Mouse (Mus musculus) embryonic facial prominence, embryonic 12.5 days (tissue): Measurements from ENCODE around the gene S100a1. TPM values are rescaled to one million over a fixed set of nuclear protein-coding genes. Genes with fewer than 3 reads are reported as not detected.

Experiments
- ATAC-seq: fragments of 200-750 bp; cut with Nextera tagmentation; 2 replicates; pipeline ENCODE4 v1.8.0; 2017; ENCODE audit not compliant: insufficient number of reproducible peaks, insufficient read depth, low FRiP score, low TSS enrichment
- H3K27ac ChIP-seq: fragments of 300-500 bp; sonication (generic); 2 replicates; pipeline ENCODE4 v1.5.1; 2016; ENCODE audit warnings: mild to moderate bottlenecking
- H3K27me3 ChIP-seq: fragments of 300-500 bp; sonication (generic); 2 replicates; pipeline ENCODE4 v1.6.1; 2016; ENCODE audit warnings: mild to moderate bottlenecking, moderate library complexity
- H3K36me3 ChIP-seq: fragments of 300-500 bp; sonication (generic); 2 replicates; pipeline ENCODE4 v1.6.1; 2016; ENCODE audit warnings: mild to moderate bottlenecking
- H3K4me1 ChIP-seq: fragments of 300-500 bp; sonication (generic); 2 replicates; pipeline ENCODE4 v1.6.1; 2016
- H3K4me2 ChIP-seq: fragments of 300-500 bp; sonication (generic); replicated peaks from 2 replicates; pipeline ENCODE4 v1.6.1; 2016; ENCODE audit warnings: mild to moderate bottlenecking, moderate library complexity
- H3K4me3 ChIP-seq: fragments of 300-500 bp; sonication (generic); 2 replicates; pipeline ENCODE4 v1.5.1; 2016; ENCODE audit warnings: mild to moderate bottlenecking
- H3K9ac ChIP-seq: fragments of 300-500 bp; sonication (generic); 2 replicates; pipeline ENCODE4 v1.6.1; 2016; ENCODE audit warnings: mild to moderate bottlenecking, moderate library complexity
- H3K9me3 ChIP-seq: fragments of 300-500 bp; sonication (generic); 2 replicates; pipeline ENCODE4 v1.6.1; 2016; ENCODE audit warnings: mild to moderate bottlenecking, moderate library complexity
- WGBS: fragments of 180-500 bp; shearing (Covaris S2); methylation state at CpG from one replicate; pipeline ENCODE4 v1.1.7; 2016; 5-methylcytosine and 5-hydroxymethylcytosine counted together
- polyA plus RNA-seq: library from polyadenylated mRNA; unstranded; fragments of >200 nt; fragmentation: Nextera tagmentation; extraction: Ambion mirVana; gene quantifications from 2 replicates; pipeline ENCODE4 v1.2.1, GENCODE M21; 2016

Gene S100a1
- 10.3 and 11.2 TPM in 2 replicates for polyA plus RNA-seq

DNA sequence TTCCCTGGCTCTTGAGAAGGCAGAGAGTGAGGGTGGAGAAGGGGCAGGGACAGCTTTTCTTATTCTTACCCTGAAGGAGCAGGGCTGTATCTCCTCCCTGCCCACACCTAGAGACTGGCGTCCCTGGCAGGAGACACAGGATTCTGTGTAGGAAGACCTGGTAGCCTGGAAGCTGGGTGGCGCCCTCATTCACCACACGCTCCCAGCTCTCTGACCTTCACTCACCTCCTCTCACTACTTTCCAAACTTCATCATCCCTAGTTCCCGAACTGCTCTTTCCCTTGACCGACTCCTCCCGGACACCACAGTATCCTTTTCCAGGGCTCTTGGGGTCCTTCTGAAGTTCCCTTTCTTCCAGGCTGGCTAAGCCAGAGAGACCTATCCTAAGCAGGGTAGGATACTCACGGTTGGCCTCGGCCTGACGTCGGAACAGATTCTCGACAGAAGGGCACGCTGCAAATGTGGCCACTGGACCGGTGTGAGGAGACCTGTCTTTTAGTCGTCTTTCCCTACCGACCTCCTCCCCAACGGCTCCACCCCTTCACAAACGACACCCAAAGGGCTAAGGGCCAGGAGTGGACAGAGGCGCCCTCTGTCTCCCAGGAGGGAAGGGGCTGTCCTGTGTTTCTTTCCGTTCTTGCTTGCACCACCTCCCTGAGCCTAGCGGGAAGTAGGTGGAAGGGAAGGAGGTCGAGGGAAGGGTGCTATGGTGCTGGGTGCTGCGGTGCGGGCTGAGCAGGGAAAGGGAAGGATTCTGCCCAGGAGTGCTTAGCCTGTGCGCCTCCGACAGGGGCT lies at the start of gene S100a1, which contains the start of gene S100a13:
TSS of gene S100a1 (minus strand) at position 597 of the 795 bp plus-strand sequence.
TSS of gene S100a13 (plus strand) at position 640 of the 795 bp plus-strand sequence.
- H3K9me3 ChIP-seq: no peaks in the 10 kb centered on the region
- H3K4me1 ChIP-seq: peaks cover 16% of the 10 kb centered on the region
- no peak for ATAC-seq
- no peak within 1 kb of the TSS for H3K27ac ChIP-seq
- H3K9ac ChIP-seq: peak within 1 kb of the TSS; percentile 42
- H3K4me3 ChIP-seq: peak within 1 kb of the TSS; percentile 35
- H3K27me3 ChIP-seq: peaks cover 20% of the 10 kb centered on the region
- H3K36me3 ChIP-seq: no peaks in the 10 kb centered on the region
- WGBS: 4% methylated on average over 25 of the region's 25 CpGs
- H3K4me2 ChIP-seq: peak within 1 kb of the TSS; percentile 70

GRCm38 (mm10) chr3:90560008-90560628 lies 45.9 kb upstream of the S100a1 start, which contains the start of gene S100a3:
Gene S100a3, plus strand, starts transcription at chr3:90560578.
- Histone ChIP-seq H3K36me3 (no peaks in the 10 kb centered on the region), H3K4me3 (no peak within 1 kb of the TSS), H3K9ac (no peak within 1 kb of the TSS), H3K27ac (no peak within 1 kb of the TSS), H3K9me3 (no peaks in the 10 kb centered on the region), H3K27me3 (no peaks in the 10 kb centered on the region), H3K4me1 (no peaks in the 10 kb centered on the region), H3K4me2 (no peak within 1 kb of the TSS)
- no peak for ATAC-seq
- WGBS: 69% methylated on average over 6 of the region's 6 CpGs

DNA sequence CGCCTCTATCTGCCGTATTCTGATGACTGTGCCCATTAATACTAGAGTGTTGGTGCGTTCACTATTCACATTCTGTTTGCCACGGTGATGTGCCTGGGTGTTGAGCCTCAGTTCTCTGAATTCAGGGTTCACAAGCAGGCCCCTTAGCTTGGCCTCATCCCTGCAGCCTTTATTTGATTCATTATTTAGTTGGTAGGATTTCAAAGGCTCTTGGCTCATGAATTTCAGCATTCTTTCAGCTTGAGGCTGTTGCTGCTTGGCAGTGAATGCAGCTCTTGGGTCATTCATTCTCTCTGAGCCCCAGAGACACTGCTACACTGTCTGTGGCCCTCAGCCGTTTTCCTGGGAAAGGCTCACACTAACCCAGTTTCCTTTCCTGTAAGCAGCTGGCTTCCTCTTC lies 41.8 kb upstream of the S100a1 start:
- Histone ChIP-seq H3K27ac (no peak overlapping the region), H3K4me3 (no peak overlapping the region), H3K4me2 (no peak overlapping the region), H3K9ac (no peak overlapping the region), H3K27me3 (no peaks in the 10 kb centered on the region), H3K9me3 (no peaks in the 10 kb centered on the region), H3K36me3 (no peaks in the 10 kb centered on the region), H3K4me1 (no peaks in the 10 kb centered on the region)
- 65% methylated on average over 5 of the region's 5 CpGs for WGBS
- ATAC-seq: no peak

DNA sequence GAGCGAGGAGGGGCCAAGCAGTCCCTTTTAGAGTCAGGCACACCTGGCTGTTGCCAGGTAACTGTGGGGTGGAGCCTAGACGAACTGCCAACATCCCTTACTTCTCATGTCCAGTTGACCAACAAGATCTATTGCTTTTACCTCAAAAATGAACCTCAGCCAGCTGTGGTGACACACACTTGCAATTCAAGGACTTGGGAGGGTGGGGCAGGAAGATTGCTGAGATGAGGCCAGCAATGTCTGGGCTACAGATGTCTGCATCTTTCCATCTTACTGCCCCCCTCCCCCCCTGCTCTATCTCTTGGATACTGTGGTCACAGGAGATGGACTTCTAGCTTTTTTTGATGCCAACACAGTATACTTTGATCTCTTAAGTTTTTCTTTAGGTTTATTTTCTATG lies 38.0 kb upstream of the S100a1 start:
- no peak overlapping the region for H3K27ac ChIP-seq
- no peak overlapping the region for H3K4me2 ChIP-seq

DNA sequence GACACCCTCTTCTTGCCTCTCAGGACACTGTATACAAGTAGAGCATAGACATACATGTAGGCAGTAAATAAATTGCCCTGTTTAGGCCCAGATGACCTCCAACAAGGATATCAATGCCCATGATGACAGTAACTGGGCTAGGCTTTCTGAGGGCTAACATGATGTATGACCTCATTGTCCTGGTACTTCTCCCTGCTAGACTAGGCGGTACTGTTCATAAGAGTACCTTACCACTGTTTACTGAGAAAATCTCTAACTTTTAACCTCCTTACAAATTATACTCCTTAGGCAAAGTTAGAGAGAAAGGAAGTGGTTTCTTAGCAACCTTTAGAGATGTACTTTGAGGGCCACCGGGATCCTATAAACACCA lies 36.2 kb upstream of the S100a1 start:
- H3K27me3 ChIP-seq: no peaks in the 10 kb centered on the region
- 83% methylated on average over 2 of the region's 2 CpGs for WGBS
- 0 out of 2 replicates have a peak, but pooled peaks have one; percentile 15 for ATAC-seq

More for the DNA sequence above, 38.0 kb upstream of the S100a1 start:
- ATAC-seq: no peak
- Histone ChIP-seq H3K4me3 (no peak overlapping the region), H3K36me3 (no peaks in the 10 kb centered on the region), H3K4me1 (no peaks in the 10 kb centered on the region), H3K9me3 (no peaks in the 10 kb centered on the region), H3K9ac (no peak overlapping the region), H3K27me3 (no peaks in the 10 kb centered on the region)
- 58% methylated on average over 2 of the region's 2 CpGs for WGBS

GRCm38 (mm10) chr3:90549676-90550420 lies 35.7 kb upstream of the S100a1 start:
- Histone ChIP-seq H3K27me3 (no peaks in the 10 kb centered on the region), H3K27ac (no peak overlapping the region), H3K36me3 (no peaks in the 10 kb centered on the region), H3K9ac (no peak overlapping the region), H3K4me1 (no peaks in the 10 kb centered on the region), H3K9me3 (no peaks in the 10 kb centered on the region), H3K4me3 (no peak overlapping the region), H3K4me2 (no peak overlapping the region)
- ATAC-seq: no peak
- WGBS: 49% methylated on average over 5 of the region's 5 CpGs

More for the DNA sequence above, 36.2 kb upstream of the S100a1 start:
- no peaks in the 10 kb centered on the region for H3K36me3 ChIP-seq
- no peaks in the 10 kb centered on the region for H3K4me1 ChIP-seq
- no peak overlapping the region for H3K4me2 ChIP-seq
- H3K27ac ChIP-seq: no peak overlapping the region
- no peak overlapping the region for H3K9ac ChIP-seq
- H3K9me3 ChIP-seq: no peaks in the 10 kb centered on the region
- no peak overlapping the region for H3K4me3 ChIP-seq

GRCm38 (mm10) chr3:90540904-90541303 lies 26.7 kb upstream of the S100a1 start:
- ATAC-seq: no peak
- H3K4me1 ChIP-seq: no peaks in the 10 kb centered on the region
- H3K4me2 ChIP-seq: no peak overlapping the region

GRCm38 (mm10) chr3:90537905-90538296 lies 23.7 kb upstream of the S100a1 start:
- ATAC-seq: no peak
- 0 out of 2 replicates have a peak, but pooled peaks cover 7% of the 10 kb centered on the region for H3K27me3 ChIP-seq
- 73% methylated on average over 5 of the region's 5 CpGs for WGBS
- no peak overlapping the region for H3K27ac ChIP-seq
- no peak overlapping the region for H3K4me3 ChIP-seq
- no peak overlapping the region for H3K9ac ChIP-seq
- no peaks in the 10 kb centered on the region for H3K4me1 ChIP-seq
- H3K9me3 ChIP-seq: no peaks in the 10 kb centered on the region
- H3K36me3 ChIP-seq: no peaks in the 10 kb centered on the region
- no peak overlapping the region for H3K4me2 ChIP-seq

More at GRCm38 (mm10) chr3:90540904-90541303, 26.7 kb upstream of the S100a1 start:
- WGBS: 40% methylated on average over 4 of the region's 4 CpGs
- H3K36me3 ChIP-seq: no peaks in the 10 kb centered on the region
- H3K4me3 ChIP-seq: no peak overlapping the region
- 0 out of 2 replicates have a peak, but pooled peaks cover 7% of the 10 kb centered on the region for H3K27me3 ChIP-seq
- H3K27ac ChIP-seq: no peak overlapping the region
- H3K9me3 ChIP-seq: no peaks in the 10 kb centered on the region
- no peak overlapping the region for H3K9ac ChIP-seq

GRCm38 (mm10) chr3:90537141-90537904 lies 23.1 kb upstream of the S100a1 start, which contains the start of gene S100a16:
Gene S100a16, plus strand, starts transcription at chr3:90537254.
- H3K9me3 ChIP-seq: no peaks in the 10 kb centered on the region
- H3K27me3 ChIP-seq: 0 out of 2 replicates have a peak, but pooled peaks cover 7% of the 10 kb centered on the region
- H3K36me3 ChIP-seq: no peaks in the 10 kb centered on the region
- H3K27ac ChIP-seq: no peak within 1 kb of the TSS
- WGBS: 46% methylated on average over 10 of the region's 10 CpGs
- no peaks in the 10 kb centered on the region for H3K4me1 ChIP-seq
- H3K9ac ChIP-seq: no peak within 1 kb of the TSS
- ATAC-seq: no peak
- H3K4me3 ChIP-seq: no peak within 1 kb of the TSS
- H3K4me2 ChIP-seq: no peak within 1 kb of the TSS

DNA sequence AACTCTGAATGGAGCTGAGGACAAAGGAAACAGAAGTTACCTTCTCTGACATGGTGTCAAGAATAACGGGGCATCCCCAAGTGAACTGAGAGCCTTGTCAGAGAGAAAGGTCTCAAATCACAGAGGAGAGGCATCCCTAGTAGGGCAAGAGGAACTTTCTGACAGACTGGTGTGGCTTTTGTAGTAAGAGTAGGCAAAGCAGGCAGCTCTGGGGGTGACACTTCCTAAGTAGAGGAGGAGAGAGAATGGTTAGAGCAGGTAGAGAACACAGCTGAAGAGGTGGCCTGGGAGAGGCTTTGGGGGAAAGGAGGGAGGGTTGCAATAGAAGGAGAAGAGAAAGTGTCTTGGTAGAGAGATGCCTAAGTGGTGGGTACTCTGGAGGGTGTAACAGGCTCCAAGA lies 21.3 kb upstream of the S100a1 start:
- Histone ChIP-seq H3K4me2 (no peak overlapping the region), H3K27ac (no peak overlapping the region), H3K4me1 (no peaks in the 10 kb centered on the region), H3K4me3 (no peak overlapping the region), H3K9ac (no peak overlapping the region), H3K36me3 (no peaks in the 10 kb centered on the region), H3K9me3 (no peaks in the 10 kb centered on the region), H3K27me3 (0 out of 2 replicates have a peak, but pooled peaks cover 7% of the 10 kb centered on the region)
- WGBS: 64% methylated on average over 1 of the region's 1 CpGs
- no peak for ATAC-seq

- H3K27me3 ChIP-seq: no peaks in the 10 kb centered on the region
- H3K4me1 ChIP-seq: no peaks in the 10 kb centered on the region
- H3K4me3 ChIP-seq: no peak overlapping the region
- H3K9me3 ChIP-seq: no peaks in the 10 kb centered on the region
- no peak overlapping the region for H3K9ac ChIP-seq
- no peak overlapping the region for H3K27ac ChIP-seq
- H3K4me2 ChIP-seq: no peak overlapping the region
- H3K36me3 ChIP-seq: no peaks in the 10 kb centered on the region
- no peak for ATAC-seq
- 67% methylated on average over 5 of the region's 5 CpGs for WGBS
Observed at GRCm38 (mm10) chr3:90531713-90532112, 17.5 kb upstream of the S100a1 start.
